Mouse (Mus musculus) kidney, adult 2 months (tissue): ENCODE results near the gene Rora. TPM values are rescaled to one million over a fixed set of nuclear protein-coding genes. Genes with fewer than 3 reads are reported as not detected.

ENCODE experiments used
- DNase-seq: peaks from one replicate; pipeline ENCODE4 v3.0.0; 2021
- H3K27ac ChIP-seq: fragments of 200-500 bp; 2 replicates; pipeline ENCODE4 v1.5.1; 2012; ENCODE audit warnings: low read depth, low read length, control low read depth, inconsistent platforms; ENCODE audit not compliant: insufficient read depth
- H3K27me3 ChIP-seq: fragments of 200-500 bp; replicated peaks from 2 replicates; pipeline ENCODE4 v1.6.1; 2012; ENCODE audit warnings: mild to moderate bottlenecking, moderate library complexity, low read length, inconsistent platforms; ENCODE audit not compliant: control insufficient read depth, insufficient read depth
- H3K36me3 ChIP-seq: fragments of 200-500 bp; 2 replicates; pipeline ENCODE4 v1.6.1; 2012; ENCODE audit warnings: mild to moderate bottlenecking, moderate library complexity, low read length, inconsistent platforms; ENCODE audit not compliant: control insufficient read depth, insufficient read depth
- H3K4me1 ChIP-seq: fragments of 200-500 bp; 2 replicates; pipeline ENCODE4 v1.6.1; 2011; ENCODE audit warnings: low read length; ENCODE audit not compliant: control insufficient read depth, insufficient read depth
- H3K4me3 ChIP-seq: fragments of 200-500 bp; 2 replicates; pipeline ENCODE4 v1.5.1; 2011; ENCODE audit warnings: mild to moderate bottlenecking, low read depth, low read length, control low read depth; ENCODE audit not compliant: insufficient read depth
- CTCF ChIP-seq: fragments of 200-500 bp; conservative IDR thresholded peaks from 2 replicates; pipeline ENCODE4 v1.5.1; 2011; ENCODE audit warnings: low read depth, mild to moderate bottlenecking, control low read depth, low read length, moderate library complexity, mixed read lengths; ENCODE audit not compliant: insufficient read depth, insufficient read length
- POLR2A ChIP-seq: fragments of 200-500 bp; IDR thresholded peaks from one replicate; pipeline ENCODE4 v1.6.1; 2011; ENCODE audit warnings: low read depth, low read length, control low read depth
- WGBS: fragments of 180-500 bp; shearing (Covaris S2); methylation state at CpG from one replicate; pipeline ENCODE4 v1.1.7; 2018; 5-methylcytosine and 5-hydroxymethylcytosine counted together
- polyA plus RNA-seq: library from polyadenylated mRNA; depleted of rRNA; stranded (reverse); fragments of >200 nt; gene quantifications from 2 replicates; pipeline ENCODE4 v1.2.3, GENCODE M21; 2012

Rora gene
- polyA plus RNA-seq, 1 experiment = 15.5 TPM

GRCm38 (mm10) chr9:69294426-69294825 is 640.8 kb downstream of the Rora start:
- Histone ChIP-seq H3K4me1 (peaks cover 3% of the 10 kb centered on the region; the same call in 1 of the 2 replicates), H3K4me3 (no peak overlapping the region), H3K27ac (no peak overlapping the region), H3K27me3 (no peaks in the 10 kb centered on the region), H3K36me3 (no peaks in the 10 kb centered on the region)
- TF ChIP-seq POLR2A (no peak), CTCF (no peak)
- WGBS = 72% methylated on average over 5 of the region's 5 CpGs
- peak; percentile 51 for DNase-seq

DNA sequence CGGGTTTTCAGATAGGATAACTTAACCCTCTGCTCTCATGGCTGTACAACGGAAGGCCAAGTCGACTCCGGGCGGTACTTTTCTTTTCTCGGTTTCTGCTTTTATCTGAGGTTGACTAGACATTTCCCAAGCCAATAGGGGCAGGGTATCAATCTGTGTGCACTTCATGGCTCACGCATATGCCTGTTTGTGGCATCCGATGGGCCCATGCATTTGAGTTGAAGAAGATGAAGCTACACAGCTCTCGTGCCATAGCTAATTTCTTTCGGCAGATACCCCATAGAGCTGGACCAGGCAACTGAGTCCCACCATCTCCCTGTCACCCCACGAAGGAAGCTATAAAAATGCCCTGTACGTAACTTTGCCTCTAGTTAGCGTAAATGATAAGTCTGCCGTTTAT is 641.3 kb downstream of the Rora start:
- Histone ChIP-seq H3K4me1 (peaks cover 3% of the 10 kb centered on the region; the same call in 1 of the 2 replicates), H3K4me3 (no peak overlapping the region), H3K27ac (no peak overlapping the region), H3K36me3 (no peaks in the 10 kb centered on the region), H3K27me3 (no peaks in the 10 kb centered on the region)
- WGBS = 87% methylated on average over 14 of the region's 14 CpGs
- DNase-seq = no peak
- TF ChIP-seq CTCF = no peak
- TF ChIP-seq POLR2A = no peak

DNA sequence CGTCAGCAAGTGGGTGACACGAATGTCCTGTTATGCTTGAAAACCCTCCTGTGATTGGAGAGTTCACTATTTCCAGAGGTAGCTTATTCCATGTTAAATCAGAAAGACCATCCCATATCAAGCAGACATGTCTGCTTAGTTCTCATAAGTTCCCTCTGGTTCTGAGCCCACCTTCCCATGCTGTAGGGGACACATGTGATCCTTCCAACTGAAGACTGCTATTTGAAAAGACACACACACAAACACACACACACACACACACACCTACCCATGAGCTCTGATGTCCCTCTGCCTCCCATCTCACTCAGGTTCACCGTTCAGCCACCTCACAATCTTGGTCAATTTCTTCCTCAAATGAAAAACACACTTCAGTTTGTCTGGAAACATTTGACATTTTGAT is 642.2 kb downstream of the Rora start:
- Histone ChIP-seq H3K27me3 (no peaks in the 10 kb centered on the region), H3K4me1 (peaks cover 10% of the 10 kb centered on the region; the same call in 1 of the 2 replicates), H3K4me3 (no peak overlapping the region), H3K27ac (no peak overlapping the region), H3K36me3 (no peaks in the 10 kb centered on the region)
- TF ChIP-seq CTCF (no peak), POLR2A (no peak)
- WGBS = 81% methylated on average over 3 of the region's 3 CpGs
- no peak for DNase-seq

- Histone ChIP-seq H3K4me3 (no peak overlapping the region), H3K27me3 (no peaks in the 10 kb centered on the region), H3K4me1 (peaks cover 10% of the 10 kb centered on the region; the same call in 1 of the 2 replicates), H3K36me3 (no peaks in the 10 kb centered on the region), H3K27ac (no peak overlapping the region)
- peak; percentile 87 for DNase-seq
- WGBS = 6% methylated on average over 2 of the region's 2 CpGs
- TF ChIP-seq CTCF = peak; percentile 76
- TF ChIP-seq POLR2A = no peak
Measured at GRCm38 (mm10) chr9:69296418-69296817, 642.8 kb downstream of the Rora start.

GRCm38 (mm10) chr9:69297766-69298375 is 644.3 kb downstream of the Rora start:
- Histone ChIP-seq H3K4me3 (no peak overlapping the region), H3K36me3 (no peaks in the 10 kb centered on the region), H3K27me3 (no peaks in the 10 kb centered on the region), H3K4me1 (peaks cover 15% of the 10 kb centered on the region; the same call in 1 of the 2 replicates), H3K27ac (no peak overlapping the region)
- WGBS = 77% methylated on average over 7 of the region's 7 CpGs
- TF ChIP-seq POLR2A = no peak
- no peak for TF ChIP-seq CTCF
- no peak for DNase-seq

GRCm38 (mm10) chr9:69298566-69299335 is 645.2 kb downstream of the Rora start:
- DNase-seq = no peak
- H3K4me3 ChIP-seq = no peak overlapping the region
- no peak overlapping the region for H3K27ac ChIP-seq
- H3K27me3 ChIP-seq = no peaks in the 10 kb centered on the region
- peaks cover 15% of the 10 kb centered on the region; the same call in 1 of the 2 replicates for H3K4me1 ChIP-seq
- TF ChIP-seq CTCF (no peak), POLR2A (no peak)
- WGBS = 82% methylated on average over 12 of the region's 12 CpGs
- no peaks in the 10 kb centered on the region for H3K36me3 ChIP-seq

DNA sequence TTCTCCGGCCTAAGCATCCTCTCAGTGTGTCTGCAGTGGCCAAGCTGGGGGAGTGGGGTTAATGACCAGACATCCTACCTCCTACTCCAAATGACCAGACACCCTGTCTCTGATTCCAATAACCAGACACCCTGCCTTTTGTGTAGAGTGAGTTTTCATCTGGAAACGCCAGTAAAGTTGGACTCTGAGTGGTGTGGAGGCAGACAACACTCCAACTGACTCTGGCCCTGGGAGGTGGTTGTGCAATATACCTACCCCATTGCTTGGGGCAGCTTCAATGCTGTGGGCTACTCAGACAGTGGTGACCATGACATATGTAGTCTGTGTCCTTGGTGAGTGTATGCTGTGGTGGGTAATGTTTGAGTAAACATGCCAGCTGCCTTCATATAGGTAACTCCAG is 645.9 kb downstream of the Rora start:
- no peaks in the 10 kb centered on the region for H3K27me3 ChIP-seq
- 77% methylated on average over 2 of the region's 2 CpGs for WGBS

More for the DNA sequence above, 645.9 kb downstream of the Rora start:
- DNase-seq = no peak
- Histone ChIP-seq H3K36me3 (no peaks in the 10 kb centered on the region), H3K4me1 (peaks cover 19% of the 10 kb centered on the region; the same call in 1 of the 2 replicates), H3K27ac (no peak overlapping the region), H3K4me3 (no peak overlapping the region)
- TF ChIP-seq CTCF = no peak
- no peak for TF ChIP-seq POLR2A
